Mouse (Mus musculus) intestine, embryonic 15.5 days (tissue): ENCODE data around the gene Dbndd1. TPM values are rescaled to one million over a fixed set of nuclear protein-coding genes. Genes with fewer than 3 reads are reported as not detected.

Experiments used
- ATAC-seq: fragments of 200-750 bp; cut with Nextera tagmentation; 2 replicates; pipeline ENCODE4 v1.8.0; 2017; ENCODE audit warnings: moderate TSS enrichment, moderate library complexity
- H3K27ac ChIP-seq: fragments of 300-500 bp; sonication (generic); 2 replicates; pipeline ENCODE4 v1.5.1; 2015; ENCODE audit warnings: mild to moderate bottlenecking, inconsistent platforms
- H3K27me3 ChIP-seq: fragments of 300-500 bp; sonication (generic); replicated peaks from 2 replicates; pipeline ENCODE4 v1.6.1; 2015; ENCODE audit warnings: inconsistent platforms
- H3K36me3 ChIP-seq: fragments of 300-500 bp; sonication (generic); 2 replicates; pipeline ENCODE4 v1.6.1; 2015; ENCODE audit warnings: inconsistent platforms
- H3K4me1 ChIP-seq: fragments of 300-500 bp; sonication (generic); replicated peaks from 2 replicates; pipeline ENCODE4 v1.6.1; 2015; ENCODE audit warnings: inconsistent platforms
- H3K4me2 ChIP-seq: fragments of 300-500 bp; sonication (generic); replicated peaks from 2 replicates; pipeline ENCODE4 v1.6.1; 2015; ENCODE audit warnings: mild to moderate bottlenecking, inconsistent platforms
- H3K4me3 ChIP-seq: fragments of 300-500 bp; sonication (generic); replicated peaks from 2 replicates; pipeline ENCODE4 v1.5.1; 2015; ENCODE audit warnings: inconsistent platforms
- H3K9ac ChIP-seq: fragments of 300-500 bp; sonication (generic); 2 replicates; pipeline ENCODE4 v1.6.1; 2015; ENCODE audit warnings: inconsistent platforms
- H3K9me3 ChIP-seq: fragments of 300-500 bp; sonication (generic); 2 replicates; pipeline ENCODE4 v1.6.1; 2016; ENCODE audit warnings: inconsistent platforms
- WGBS: fragments of 180-500 bp; shearing (Covaris S2); methylation state at CpG from one replicate; pipeline ENCODE4 v1.1.7; 2015; 5-methylcytosine and 5-hydroxymethylcytosine counted together
- polyA plus RNA-seq: library from polyadenylated mRNA; unstranded; fragments of >200 nt; fragmentation: Nextera tagmentation; extraction: Ambion mirVana; gene quantifications from 2 replicates; pipeline ENCODE4 v1.2.1, GENCODE M21; 2015

The Dbndd1 gene
- polyA plus RNA-seq, 1 experiment from 2014 or later = 2.7 TPM

DNA sequence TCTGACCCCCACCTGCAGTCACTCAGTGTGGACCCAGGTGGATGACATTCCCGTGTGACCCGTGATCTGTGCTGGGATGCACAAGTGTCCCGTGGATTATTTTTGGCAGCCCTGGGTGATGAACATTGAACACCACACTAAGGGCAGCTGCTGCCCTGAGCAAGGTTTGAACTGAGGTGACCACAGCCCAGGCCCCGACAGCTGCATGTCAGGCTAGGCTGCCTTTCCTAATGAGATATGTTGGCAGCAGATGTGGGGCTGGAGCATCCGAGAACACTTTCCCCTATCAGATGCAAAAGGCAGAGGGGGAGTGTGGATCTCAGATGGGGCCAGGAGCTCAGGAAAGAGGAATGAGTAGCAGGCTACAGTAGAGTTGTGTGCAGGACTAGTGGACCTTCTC, 4.4 kb downstream of the Dbndd1 start:
- Histone ChIP-seq H3K4me2 (no peak overlapping the region), H3K27me3 (peaks cover 29% of the 10 kb centered on the region), H3K27ac (no peak overlapping the region), H3K9me3 (no peaks in the 10 kb centered on the region), H3K4me3 (no peak overlapping the region), H3K9ac (no peak overlapping the region), H3K36me3 (0 out of 2 replicates have a peak, but pooled peaks cover 12% of the 10 kb centered on the region), H3K4me1 (peaks cover 9% of the 10 kb centered on the region)
- 76% methylated on average over 5 of the region's 5 CpGs for WGBS
- no peak for ATAC-seq

DNA sequence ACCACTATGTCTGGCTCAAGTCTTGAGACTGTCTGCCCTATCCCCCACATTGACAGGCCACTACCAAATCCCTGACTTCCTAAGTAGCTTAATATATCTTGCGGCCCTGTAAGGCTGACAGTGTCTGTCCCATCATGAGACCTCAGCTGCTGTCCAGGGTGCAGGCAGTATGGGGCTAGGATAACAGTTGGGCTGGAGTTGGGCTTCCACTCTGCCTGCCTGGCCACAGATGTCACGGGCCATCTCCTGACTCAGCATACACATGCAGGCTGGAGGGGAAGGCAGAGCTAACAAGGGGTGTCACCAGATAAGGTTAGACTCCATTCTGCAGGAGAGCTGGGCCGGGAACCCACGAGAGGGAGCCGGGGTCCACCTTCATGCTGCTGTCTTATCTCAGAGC, 8.1 kb downstream of the Dbndd1 start:
- Histone ChIP-seq H3K36me3 (peaks cover 39% of the 10 kb centered on the region), H3K4me1 (no peaks in the 10 kb centered on the region), H3K9me3 (no peaks in the 10 kb centered on the region), H3K4me2 (no peak overlapping the region), H3K27me3 (no peaks in the 10 kb centered on the region), H3K27ac (no peak overlapping the region), H3K4me3 (no peak overlapping the region), H3K9ac (no peak overlapping the region)
- 94% methylated on average over 5 of the region's 5 CpGs for WGBS
- no peak for ATAC-seq

DNA sequence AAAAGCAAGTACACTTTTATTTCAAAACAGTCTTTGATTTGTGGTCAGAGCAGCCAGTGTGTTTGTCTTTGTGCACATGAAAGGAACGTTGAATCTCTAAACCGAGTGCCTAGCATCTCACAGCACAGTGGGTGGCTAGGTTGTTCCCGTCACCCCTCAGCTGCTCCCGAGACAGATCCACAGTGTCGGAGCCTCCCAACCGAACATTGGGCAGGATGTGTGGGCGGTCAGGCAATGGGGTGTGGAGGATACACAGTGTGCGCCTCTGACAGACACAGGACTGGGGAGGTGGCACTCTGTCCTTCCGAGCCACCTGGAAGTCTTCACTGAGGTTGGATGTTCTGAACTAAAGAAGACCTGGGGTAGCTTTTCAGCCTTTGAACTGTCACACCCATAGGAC, 9.6 kb downstream of the Dbndd1 start:
- no peaks in the 10 kb centered on the region for H3K4me1 ChIP-seq
- no peak overlapping the region for H3K9ac ChIP-seq
- no peak overlapping the region for H3K27ac ChIP-seq
- no peak for ATAC-seq
- WGBS = 71% methylated on average over 9 of the region's 9 CpGs
- no peak overlapping the region for H3K4me3 ChIP-seq
- no peaks in the 10 kb centered on the region for H3K27me3 ChIP-seq
- no peaks in the 10 kb centered on the region for H3K9me3 ChIP-seq
- no peak overlapping the region for H3K4me2 ChIP-seq
- H3K36me3 ChIP-seq = peaks cover 53% of the 10 kb centered on the region

- H3K4me3 ChIP-seq = no peak overlapping the region
- no peak for ATAC-seq
- no peaks in the 10 kb centered on the region for H3K27me3 ChIP-seq
- peaks cover 56% of the 10 kb centered on the region for H3K36me3 ChIP-seq
- no peak overlapping the region for H3K9ac ChIP-seq
- no peaks in the 10 kb centered on the region for H3K9me3 ChIP-seq
- no peak overlapping the region for H3K4me2 ChIP-seq
- H3K4me1 ChIP-seq = no peaks in the 10 kb centered on the region
- no peak overlapping the region for H3K27ac ChIP-seq
- WGBS = 78% methylated on average over 4 of the region's 4 CpGs
These were observed 10.0 kb downstream of the Dbndd1 start for GRCm38 (mm10) chr8:123505267-123505666.

DNA sequence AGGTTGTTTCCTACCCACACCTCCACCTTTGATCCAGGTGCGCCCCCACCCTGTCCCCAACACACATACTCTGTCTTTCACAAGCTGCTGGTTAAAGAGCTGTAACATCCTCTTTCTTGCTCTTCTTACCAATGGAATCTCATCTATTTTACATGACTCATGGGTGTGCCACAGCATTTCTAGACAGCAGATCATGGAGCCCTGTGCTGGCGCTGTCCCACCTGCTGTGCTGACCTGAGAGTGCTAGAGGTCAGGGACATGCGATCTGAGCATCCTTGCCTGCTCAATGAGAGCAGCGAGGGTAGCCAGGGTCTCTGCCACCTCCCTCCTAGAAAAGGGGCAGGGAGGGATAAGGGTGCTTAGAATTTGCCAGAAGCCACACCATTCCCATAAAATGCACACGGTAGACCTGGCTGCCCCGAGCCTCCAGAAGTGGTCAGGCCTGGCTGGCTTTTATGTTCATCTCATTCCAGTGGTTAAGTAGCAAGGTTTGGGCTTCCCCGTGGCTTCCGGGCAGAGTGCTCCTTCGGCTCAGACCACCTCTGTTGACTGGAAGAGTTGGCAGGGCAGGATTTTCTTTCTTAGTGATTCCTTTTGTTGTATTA, 10.6 kb downstream of the Dbndd1 start:
- WGBS = 92% methylated on average over 9 of the region's 9 CpGs
- Histone ChIP-seq H3K36me3 (peaks cover 59% of the 10 kb centered on the region), H3K27me3 (no peaks in the 10 kb centered on the region), H3K9me3 (no peaks in the 10 kb centered on the region), H3K4me3 (no peak overlapping the region), H3K27ac (no peak overlapping the region), H3K4me2 (no peak overlapping the region), H3K9ac (no peak overlapping the region), H3K4me1 (no peaks in the 10 kb centered on the region)
- ATAC-seq = no peak

DNA sequence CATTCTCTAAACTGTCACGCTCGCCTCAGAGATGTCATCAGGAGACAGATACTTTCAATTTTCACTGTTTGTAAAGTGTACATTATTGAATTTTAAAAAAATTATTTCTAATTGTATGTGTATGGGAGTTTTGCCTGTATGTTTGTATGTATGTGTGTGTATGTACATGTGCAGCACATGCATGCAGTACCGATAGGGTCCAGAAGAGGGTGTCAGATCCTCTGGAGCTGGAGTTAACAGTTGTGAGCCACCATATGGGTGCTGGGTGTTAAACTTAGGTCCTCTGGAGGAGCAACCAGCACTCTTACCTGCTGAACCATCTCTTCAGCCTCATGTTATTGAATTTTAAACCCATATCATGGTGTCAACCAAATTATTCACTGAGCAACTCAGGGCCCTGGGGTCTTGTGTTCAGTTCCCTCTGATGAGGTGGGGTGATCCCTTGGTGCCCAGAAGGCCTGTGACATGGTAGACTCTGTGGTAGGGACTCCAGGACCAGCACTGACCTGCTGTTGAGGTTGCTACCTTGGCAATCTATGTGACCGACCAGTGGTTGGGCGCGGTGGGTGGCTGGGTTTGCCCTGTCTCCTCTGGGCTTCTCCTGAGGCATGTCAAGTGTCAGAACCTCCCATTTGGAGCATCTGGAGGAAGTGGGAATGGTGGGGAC, 11.3 kb downstream of the Dbndd1 start:
- no peak overlapping the region for H3K4me2 ChIP-seq
- ATAC-seq = no peak
- H3K36me3 ChIP-seq = peaks cover 62% of the 10 kb centered on the region
- no peak overlapping the region for H3K27ac ChIP-seq
- no peaks in the 10 kb centered on the region for H3K4me1 ChIP-seq
- no peaks in the 10 kb centered on the region for H3K9me3 ChIP-seq
- H3K4me3 ChIP-seq = no peak overlapping the region
- over 99% methylated on average over 6 of the region's 6 CpGs for WGBS
- no peaks in the 10 kb centered on the region for H3K27me3 ChIP-seq
- no peak overlapping the region for H3K9ac ChIP-seq

DNA sequence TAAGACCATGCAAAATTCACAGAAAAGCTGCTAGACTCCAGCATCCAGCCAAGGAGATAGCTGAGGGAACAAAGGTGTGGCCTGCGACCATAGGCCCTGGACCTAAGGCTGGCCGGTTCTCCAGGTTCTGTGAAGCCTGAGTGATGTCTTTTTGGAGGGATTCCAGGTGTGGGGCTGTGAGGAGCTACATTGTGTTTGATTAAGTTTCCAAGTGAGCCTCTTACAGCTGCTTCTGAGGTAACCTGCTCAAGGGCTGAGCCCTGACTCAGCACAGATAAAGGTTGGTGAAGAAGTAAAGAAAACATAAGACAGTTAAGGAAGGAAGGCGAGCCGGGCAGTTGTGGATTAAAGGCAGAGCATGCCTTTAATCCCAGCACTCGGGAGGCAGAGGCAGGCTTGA, 13.1 kb downstream of the Dbndd1 start:
- Histone ChIP-seq H3K4me2 (no peak overlapping the region), H3K9me3 (no peaks in the 10 kb centered on the region), H3K36me3 (peaks cover 62% of the 10 kb centered on the region), H3K9ac (no peak overlapping the region), H3K4me3 (no peak overlapping the region), H3K4me1 (no peaks in the 10 kb centered on the region), H3K27ac (no peak overlapping the region), H3K27me3 (no peaks in the 10 kb centered on the region)
- 94% methylated on average over 5 of the region's 5 CpGs for WGBS
- no peak for ATAC-seq

- no peak overlapping the region for H3K4me2 ChIP-seq
- no peaks in the 10 kb centered on the region for H3K27me3 ChIP-seq
- no peaks in the 10 kb centered on the region for H3K4me1 ChIP-seq
- peaks cover 70% of the 10 kb centered on the region for H3K36me3 ChIP-seq
- no peak overlapping the region for H3K27ac ChIP-seq
- H3K9ac ChIP-seq = no peak overlapping the region
- 95% methylated on average over 11 of the region's 11 CpGs for WGBS
- H3K9me3 ChIP-seq = no peaks in the 10 kb centered on the region
- no peak for ATAC-seq
- no peak overlapping the region for H3K4me3 ChIP-seq
These were observed 15.7 kb downstream of the Dbndd1 start for GRCm38 (mm10) chr8:123499556-123499955.

DNA sequence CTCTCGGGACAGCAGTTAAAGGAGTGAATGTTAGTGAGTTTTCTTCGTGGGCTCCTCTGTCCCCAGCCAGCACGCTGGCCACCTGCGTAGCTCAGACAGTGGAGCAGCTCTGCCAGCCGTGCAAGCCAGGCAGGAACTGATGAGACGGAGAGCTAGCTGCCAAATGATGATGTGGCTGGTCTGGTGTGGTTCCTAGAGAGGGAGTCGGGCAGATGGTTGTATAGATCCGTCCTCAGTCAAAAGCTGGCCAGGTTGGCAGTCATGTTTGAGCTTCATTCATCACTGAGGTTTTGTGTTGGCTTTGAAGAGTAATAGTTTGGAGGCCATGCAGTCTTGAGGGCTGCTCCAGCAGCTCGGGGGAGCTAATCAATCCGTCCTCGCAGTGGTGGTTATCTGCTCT, 16.3 kb downstream of the Dbndd1 start:
- H3K9ac ChIP-seq = no peak overlapping the region
- H3K4me2 ChIP-seq = no peak overlapping the region
- peaks cover 74% of the 10 kb centered on the region for H3K36me3 ChIP-seq
- ATAC-seq = no peak
- no peak overlapping the region for H3K4me3 ChIP-seq
- no peaks in the 10 kb centered on the region for H3K27me3 ChIP-seq
- no peaks in the 10 kb centered on the region for H3K9me3 ChIP-seq
- WGBS = 89% methylated on average over 11 of the region's 11 CpGs
- no peak overlapping the region for H3K27ac ChIP-seq
- H3K4me1 ChIP-seq = no peaks in the 10 kb centered on the region

GRCm38 (mm10) chr8:123497699-123498098, 17.6 kb downstream of the Dbndd1 start:
- Histone ChIP-seq H3K27me3 (no peaks in the 10 kb centered on the region), H3K27ac (no peak overlapping the region), H3K4me3 (no peak overlapping the region), H3K4me1 (no peaks in the 10 kb centered on the region), H3K36me3 (peaks cover 74% of the 10 kb centered on the region), H3K9ac (no peak overlapping the region), H3K9me3 (no peaks in the 10 kb centered on the region), H3K4me2 (no peak overlapping the region)
- no peak for ATAC-seq
- WGBS = 89% methylated on average over 4 of the region's 4 CpGs

- no peaks in the 10 kb centered on the region for H3K27me3 ChIP-seq
- no peak overlapping the region for H3K9ac ChIP-seq
- H3K27ac ChIP-seq = no peak overlapping the region
- H3K4me2 ChIP-seq = no peak overlapping the region
- 94% methylated on average over 9 of the region's 9 CpGs for WGBS
- H3K9me3 ChIP-seq = no peaks in the 10 kb centered on the region
- no peaks in the 10 kb centered on the region for H3K4me1 ChIP-seq
- peaks cover 72% of the 10 kb centered on the region for H3K36me3 ChIP-seq
- ATAC-seq = no peak
- H3K4me3 ChIP-seq = no peak overlapping the region
These were observed 22.4 kb downstream of the Dbndd1 start for GRCm38 (mm10) chr8:123492898-123493297.

GRCm38 (mm10) chr8:123491280-123492075, 23.8 kb downstream of the Dbndd1 start:
- no peak for ATAC-seq
- H3K4me2 ChIP-seq = no peak overlapping the region
- WGBS = 91% methylated on average over 15 of the region's 15 CpGs
- H3K4me3 ChIP-seq = no peak overlapping the region
- no peaks in the 10 kb centered on the region for H3K9me3 ChIP-seq
- no peak overlapping the region for H3K9ac ChIP-seq
- no peak overlapping the region for H3K27ac ChIP-seq
- H3K36me3 ChIP-seq = peaks cover 69% of the 10 kb centered on the region
- no peaks in the 10 kb centered on the region for H3K27me3 ChIP-seq
- no peaks in the 10 kb centered on the region for H3K4me1 ChIP-seq
